Mouse (Mus musculus) brain, embryonic 14.5 days (tissue): ENCODE data around the gene Aldh1l1. TPM values are rescaled to one million over a fixed set of nuclear protein-coding genes. Genes with fewer than 3 reads are reported as not detected.

ENCODE experiments used
- DNase-seq: peaks from one replicate; pipeline ENCODE4 v3.0.0-alpha.2; 2011; ENCODE audit warnings: low read depth
- CTCF ChIP-seq: fragments of 200-500 bp; IDR thresholded peaks from 2 replicates; pipeline ENCODE4 v1.5.1; 2012; ENCODE audit warnings: inconsistent platforms, mild to moderate bottlenecking, moderate library complexity, borderline replicate concordance; ENCODE audit not compliant: insufficient read depth, insufficient read length; ENCODE audit errors: extremely low read depth
- POLR2A ChIP-seq: fragments of 200-500 bp; IDR thresholded peaks from 2 replicates; pipeline ENCODE4 v1.6.1; 2012; ENCODE audit warnings: mild to moderate bottlenecking, inconsistent platforms, borderline replicate concordance; ENCODE audit not compliant: poor library complexity, insufficient read depth, insufficient read length, severe bottlenecking; ENCODE audit errors: extremely low read depth
- polyA plus RNA-seq: library from polyadenylated mRNA; depleted of rRNA; stranded (reverse); fragments of >200 nt; gene quantifications from 2 replicates; pipeline ENCODE4 v1.2.3, GENCODE M21; 2012

The Aldh1l1 gene
- polyA plus RNA-seq, 1 experiment, result 33.6 TPM

DNA sequence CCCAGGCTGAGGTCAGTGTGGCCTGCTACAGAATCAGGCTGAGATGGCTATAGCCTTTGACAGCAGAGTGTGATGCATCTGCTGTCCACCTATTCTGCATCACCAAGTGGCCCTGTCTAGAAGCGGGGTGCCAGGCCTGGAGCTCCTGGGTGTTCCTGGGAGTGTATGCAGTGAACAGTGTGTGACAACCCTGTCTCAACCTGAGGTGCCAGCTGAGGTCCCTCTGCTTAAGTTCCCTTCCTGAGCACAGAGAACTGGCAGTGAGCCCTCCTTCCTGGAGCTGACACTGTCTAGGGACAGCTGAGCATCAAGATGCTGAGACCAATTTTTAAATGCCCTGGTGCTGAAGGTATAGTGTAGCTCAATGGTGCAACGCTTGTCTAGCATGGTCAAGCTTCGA is 13.5 kb upstream of the Aldh1l1 start:
- TF ChIP-seq POLR2A (no peak), CTCF (no peak)
- DNase-seq, result no peak

DNA sequence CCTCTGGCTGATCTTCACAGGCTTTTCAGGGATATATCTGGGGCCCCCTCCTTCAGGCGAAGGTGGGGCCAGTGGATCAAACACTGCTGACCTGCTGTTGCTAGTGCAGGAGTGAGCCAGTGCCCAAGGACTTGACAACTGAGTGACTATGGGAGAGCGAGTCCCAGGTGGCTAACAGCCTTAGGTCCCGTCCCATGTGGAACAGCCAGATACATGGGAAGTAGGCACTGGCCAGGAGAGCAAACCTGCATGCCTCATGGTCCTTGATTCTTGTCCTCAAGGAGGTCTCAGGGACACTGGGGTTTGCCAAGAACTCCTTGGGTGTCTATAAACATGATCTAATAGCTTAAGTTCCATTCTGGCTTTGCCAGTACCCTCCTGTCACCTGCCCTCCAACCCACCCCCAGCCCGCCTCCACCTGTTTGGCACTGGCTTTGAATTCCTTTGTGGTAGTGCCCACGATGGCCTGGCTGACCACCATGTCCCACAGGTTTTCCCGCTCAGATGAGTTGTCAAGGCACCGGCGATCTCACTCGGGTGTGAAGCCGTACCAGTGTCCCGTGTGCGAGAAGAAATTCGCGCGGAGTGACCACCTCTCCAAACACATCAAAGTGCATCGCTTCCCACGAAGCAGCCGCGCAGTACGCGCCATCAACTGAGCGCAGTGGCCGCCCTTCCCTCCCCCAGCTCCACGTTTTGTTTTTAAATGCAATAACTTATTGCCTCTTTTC is 12.4 kb upstream of the Aldh1l1 start:
- DNase-seq, result no peak

DNA sequence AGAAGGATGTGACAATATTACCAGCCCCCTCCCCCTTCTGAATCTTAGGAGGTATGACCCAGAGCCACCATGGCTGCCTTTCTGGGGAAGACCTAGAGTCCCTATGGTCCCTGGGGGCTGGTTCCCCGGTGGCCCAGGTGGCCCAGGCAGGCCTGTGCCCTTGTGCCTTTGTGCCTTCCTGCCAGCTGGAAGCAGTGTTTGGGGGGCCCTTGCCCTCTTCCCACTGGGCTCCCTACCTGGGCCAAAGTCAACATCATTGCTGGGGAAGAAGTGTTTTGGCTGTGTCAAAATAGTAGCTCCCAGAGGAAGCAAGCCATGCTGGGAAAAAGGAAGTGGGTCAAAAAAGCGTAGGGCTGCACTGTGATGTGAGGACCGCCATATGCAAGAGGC is 11.9 kb upstream of the Aldh1l1 start:
- no peak for TF ChIP-seq CTCF
- no peak for TF ChIP-seq POLR2A
- DNase-seq, result no peak

More for the DNA sequence above, 12.4 kb upstream of the Aldh1l1 start:
- no peak for TF ChIP-seq POLR2A
- TF ChIP-seq CTCF, result no peak

DNA sequence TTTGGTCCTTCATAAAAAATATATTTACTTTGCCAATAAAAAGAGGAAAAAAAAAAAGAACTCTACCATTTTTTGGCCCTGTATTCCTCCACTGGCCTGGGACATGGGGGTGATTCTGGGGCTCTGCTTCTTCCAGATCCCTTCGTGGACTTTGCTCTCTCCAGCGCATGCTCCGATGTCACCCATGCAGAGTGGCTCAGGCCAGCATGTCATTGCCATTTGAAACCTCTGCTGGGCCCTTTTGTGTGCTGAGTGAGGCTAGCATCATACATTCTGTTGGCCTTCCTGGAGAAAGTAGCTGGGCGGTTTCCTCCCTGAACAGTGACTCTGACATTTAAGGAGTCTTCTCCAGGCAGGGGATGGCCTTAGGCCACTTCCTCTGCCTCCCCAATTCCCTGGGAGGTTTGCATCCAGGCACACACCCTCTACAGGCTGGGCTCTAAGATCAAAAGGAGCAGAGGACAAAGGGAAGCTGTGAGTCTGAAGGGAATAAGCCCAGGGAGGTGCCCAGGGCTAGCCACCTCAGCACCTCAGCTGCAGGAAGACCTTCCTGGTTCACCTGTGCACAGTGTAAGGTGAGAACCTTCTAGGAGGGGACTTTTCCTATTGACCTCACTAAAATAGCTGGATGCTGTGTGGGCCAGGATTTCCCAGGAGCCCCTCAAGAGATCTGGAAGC is 10.9 kb upstream of the Aldh1l1 start:
- TF ChIP-seq POLR2A, result no peak
- TF ChIP-seq CTCF, result no peak
- no peak for DNase-seq

DNA sequence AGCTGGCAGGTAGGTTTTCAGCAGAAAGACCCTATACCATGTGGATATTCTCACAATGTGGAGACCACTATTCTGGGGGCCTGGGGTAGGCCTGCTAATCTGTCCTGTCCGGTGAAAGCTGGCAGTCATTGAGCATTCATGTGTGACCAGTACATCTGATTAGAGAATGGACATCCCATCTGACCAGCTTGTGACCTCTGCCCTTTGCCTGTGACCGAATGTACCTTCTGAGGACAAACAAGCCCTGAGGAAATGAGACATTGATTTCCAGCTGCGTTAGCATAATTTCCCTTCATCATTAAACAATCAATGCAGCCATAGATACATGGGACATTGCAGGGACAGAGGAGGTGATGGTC is 10.4 kb upstream of the Aldh1l1 start:
- no peak for TF ChIP-seq CTCF
- TF ChIP-seq POLR2A, result no peak
- no peak for DNase-seq

DNA sequence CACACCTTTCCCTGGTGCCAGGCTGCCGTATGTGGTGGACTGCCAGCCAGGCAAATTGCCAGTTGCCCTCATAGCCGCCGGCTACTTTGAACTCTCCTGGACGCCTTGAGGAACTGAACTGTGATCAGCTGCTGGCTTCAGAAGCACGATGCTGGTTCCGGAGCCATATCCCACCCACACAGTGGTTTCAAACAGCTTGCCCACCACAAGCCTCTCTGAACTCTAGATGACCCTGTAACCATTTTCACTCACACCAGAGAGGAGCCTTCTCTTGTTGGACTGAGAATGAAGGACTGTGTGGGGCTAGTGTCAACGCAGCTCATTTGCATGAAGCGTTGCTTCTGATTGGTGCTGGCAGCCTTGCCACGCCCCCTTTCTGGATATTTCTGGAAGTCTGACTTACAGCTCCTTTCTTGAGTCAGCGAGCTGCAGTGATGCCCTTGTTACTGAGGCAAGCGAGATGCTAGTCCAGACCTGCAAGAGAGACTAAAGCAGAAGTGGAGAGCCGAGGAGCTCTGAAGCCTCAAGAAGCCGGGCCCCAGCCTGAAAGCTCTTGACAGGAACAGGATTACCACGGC is 9.2 kb upstream of the Aldh1l1 start:
- DNase-seq, result peak; percentile 43
- TF ChIP-seq POLR2A (no peak), CTCF (no peak)

DNA sequence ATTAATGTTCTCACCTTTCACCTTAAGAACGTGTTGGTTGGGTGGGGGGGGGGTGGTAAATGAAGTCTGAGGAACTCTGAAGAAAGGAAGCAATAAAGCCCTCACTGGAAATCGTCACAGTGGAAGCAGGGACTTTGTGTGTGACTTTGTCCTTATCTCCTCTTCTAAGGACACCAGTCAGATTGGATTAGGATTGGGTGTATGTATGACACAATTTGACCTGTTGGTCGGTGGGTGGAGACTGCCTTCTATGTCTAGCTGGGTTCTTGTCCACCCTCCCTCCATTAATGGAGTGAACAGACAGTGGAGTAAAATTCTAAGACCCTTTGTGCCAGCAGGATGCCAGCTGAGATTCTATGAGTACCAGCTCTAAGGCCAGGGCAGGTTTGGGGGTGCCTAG is 2.0 kb upstream of the Aldh1l1 start:
- no peak for DNase-seq
- TF ChIP-seq POLR2A (no peak), CTCF (no peak)

DNA sequence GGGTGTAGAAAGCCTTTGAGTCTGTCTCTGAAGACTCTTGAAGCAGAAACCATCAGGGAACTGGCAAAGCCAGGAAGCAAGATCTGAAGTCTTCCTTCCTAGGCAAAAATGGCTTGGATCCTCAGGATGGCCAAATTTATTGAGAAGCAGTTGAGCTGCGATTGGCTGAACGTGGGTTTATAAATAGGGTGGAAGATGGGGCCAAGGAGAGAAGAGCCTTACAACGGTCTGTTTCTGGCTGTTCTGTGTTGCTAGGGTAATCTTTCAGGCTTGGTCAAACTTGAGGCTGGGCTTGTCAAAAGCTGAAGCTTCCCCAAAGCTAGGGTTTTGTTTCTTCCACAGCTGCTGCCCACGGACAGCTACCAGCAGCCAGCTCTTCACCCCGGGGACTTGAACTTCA is 1.4 kb upstream of the Aldh1l1 start:
- no peak for DNase-seq

DNA sequence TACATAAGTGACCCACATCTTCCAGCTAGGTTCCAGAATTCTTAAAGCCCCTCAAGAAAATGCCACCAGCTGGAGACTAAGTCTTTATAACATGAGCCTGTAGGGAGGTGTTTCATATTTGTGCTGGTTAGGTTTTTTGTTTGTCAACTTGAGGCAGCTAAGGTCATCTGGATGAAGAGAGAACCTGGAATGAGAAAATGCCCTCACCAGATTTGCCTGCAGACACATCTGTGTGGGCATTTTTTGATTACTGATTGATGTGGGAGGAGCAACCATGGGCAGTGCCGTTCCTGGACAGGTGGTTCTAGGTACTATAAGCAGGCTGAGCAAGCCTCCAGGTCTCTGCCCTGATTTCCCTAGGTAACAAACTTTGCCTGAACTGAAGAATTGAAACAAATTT is 1.3 kb downstream of the Aldh1l1 start:
- DNase-seq, result no peak
- TF ChIP-seq POLR2A, result no peak
- TF ChIP-seq CTCF, result no peak

More for the DNA sequence above, 1.4 kb upstream of the Aldh1l1 start:
- TF ChIP-seq POLR2A (no peak), CTCF (no peak)

DNA sequence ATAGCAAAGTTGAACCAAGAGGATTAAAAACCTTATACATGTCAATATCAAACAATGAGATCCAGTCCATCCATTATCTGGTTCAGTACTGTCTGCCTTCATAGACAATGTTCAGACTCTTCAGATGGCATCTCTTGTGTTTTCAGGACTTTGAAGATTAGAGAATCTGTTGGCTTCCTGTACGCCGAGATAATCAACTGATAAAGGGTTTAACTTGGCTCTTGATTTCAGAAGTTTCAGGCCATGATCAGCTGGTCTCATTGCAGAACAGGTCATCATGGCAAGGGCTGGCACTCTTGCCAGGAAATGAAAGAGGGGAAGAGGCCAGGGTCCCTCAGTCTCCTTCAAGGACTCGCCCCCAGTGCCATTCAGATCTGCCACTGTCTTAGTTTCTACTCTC is 3.3 kb downstream of the Aldh1l1 start:
- TF ChIP-seq CTCF (no peak), POLR2A (no peak)
- no peak for DNase-seq

DNA sequence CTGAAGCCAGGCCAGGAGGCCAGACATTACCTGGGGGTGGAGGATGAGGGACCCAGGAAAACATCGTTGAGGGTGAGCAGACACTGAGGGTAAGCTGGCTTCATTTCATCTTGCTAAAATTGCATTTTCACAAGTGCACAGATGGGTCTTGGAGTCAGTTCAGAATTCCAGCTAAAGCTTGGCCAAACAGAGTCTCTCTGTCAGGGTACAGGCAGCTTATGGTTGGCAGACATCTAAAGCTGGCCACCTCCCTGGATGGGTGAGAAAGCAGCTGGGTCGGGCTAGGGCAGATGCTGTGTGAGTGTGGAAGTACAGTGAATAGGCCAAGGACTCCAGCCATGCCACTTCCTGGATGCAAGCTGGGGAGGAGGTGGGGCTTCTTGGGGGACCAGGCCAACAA is 4.7 kb downstream of the Aldh1l1 start:
- DNase-seq, result peak; percentile 81
- TF ChIP-seq POLR2A, result no peak
- TF ChIP-seq CTCF, result no peak

DNA sequence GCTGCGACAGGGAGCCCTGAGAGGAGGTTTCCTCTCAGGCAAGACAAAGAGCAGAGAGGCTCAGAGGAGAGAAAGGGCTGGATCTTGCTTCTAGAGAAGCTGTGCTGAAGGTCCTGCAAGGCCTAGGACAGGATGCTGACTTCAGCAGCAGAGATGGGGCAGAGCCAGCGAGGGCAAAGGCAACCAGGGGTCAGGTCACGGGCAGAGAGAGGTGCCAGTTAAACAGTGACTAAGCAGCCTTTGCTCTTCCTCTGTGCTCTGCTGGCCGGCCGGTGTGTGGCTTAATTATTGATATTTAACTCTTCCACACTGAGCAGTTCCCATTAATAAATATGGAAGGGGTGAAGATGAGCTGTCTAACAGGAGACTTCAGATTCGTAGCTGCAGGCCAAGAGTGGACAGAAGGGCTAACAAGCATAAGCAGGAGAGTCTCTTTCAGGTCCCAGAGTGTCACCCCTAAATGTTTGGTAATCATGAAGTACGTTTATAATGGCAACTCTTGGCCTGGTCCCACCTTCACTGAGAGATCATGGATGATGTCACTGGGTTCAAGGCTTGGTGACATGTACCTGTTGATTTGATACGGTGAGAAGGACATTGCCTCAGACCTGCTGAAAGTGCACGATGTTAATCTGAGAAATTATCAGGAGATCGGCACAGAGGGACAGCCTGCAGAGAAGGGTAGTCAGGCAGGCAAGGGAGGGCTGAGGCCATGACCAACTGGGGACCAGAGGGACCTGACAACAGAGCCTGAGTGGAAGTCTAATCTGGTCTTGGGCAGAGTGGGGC is 5.9 kb downstream of the Aldh1l1 start:
- no peak for DNase-seq
- TF ChIP-seq CTCF (no peak), POLR2A (no peak)

DNA sequence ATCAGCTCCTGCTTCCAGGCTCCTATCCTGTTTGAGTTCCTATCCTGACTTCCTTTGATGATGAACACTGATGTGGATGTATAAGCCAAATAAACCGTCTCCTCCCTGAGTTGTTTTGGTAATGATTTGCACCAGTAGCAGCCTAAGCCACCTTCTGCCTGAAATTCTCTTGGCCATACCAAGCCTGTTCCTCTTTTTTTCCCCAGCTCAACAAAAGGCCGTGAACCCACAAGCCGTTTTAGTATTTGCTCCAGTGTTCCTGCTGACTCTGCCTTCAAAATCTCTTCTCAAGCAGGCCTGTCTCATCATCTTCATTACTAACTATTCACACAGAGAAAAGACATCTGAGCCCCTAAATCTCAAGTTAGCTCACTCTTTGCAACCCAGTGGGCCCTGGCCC is 7.9 kb downstream of the Aldh1l1 start:
- TF ChIP-seq POLR2A, result no peak
- TF ChIP-seq CTCF, result no peak
- no peak for DNase-seq
